Mouse (Mus musculus) liver, embryonic 14.5 days (tissue): ENCODE results near the gene Sec22a. TPM values are rescaled to one million over a fixed set of nuclear protein-coding genes. Genes with fewer than 3 reads are reported as not detected.

ENCODE experiments used
- ATAC-seq: fragments of 200-750 bp; cut with Nextera tagmentation; 2 replicates; pipeline ENCODE4 v1.8.0; 2017; ENCODE audit warnings: moderate number of reproducible peaks, mild to moderate bottlenecking, moderate library complexity; ENCODE audit not compliant: insufficient read depth
- DNase-seq, 3 experiments: peaks; one replicate each; pipeline ENCODE4 v3.0.0-alpha.2; 2012 to 2013; ENCODE audit warnings: low read depth in 3 of 3, low spot score in 3 of 3
- H3K27ac ChIP-seq: fragments of 300-500 bp; sonication (generic); 2 replicates; pipeline ENCODE4 v1.5.1; 2014; ENCODE audit warnings: moderate library complexity, mild to moderate bottlenecking, control low read depth, inconsistent platforms
- H3K27me3 ChIP-seq: fragments of 300-500 bp; sonication (generic); 2 replicates; pipeline ENCODE4 v1.6.1; 2014; ENCODE audit warnings: mild to moderate bottlenecking, low read length, moderate library complexity; ENCODE audit not compliant: control insufficient read depth, insufficient read depth
- H3K36me3 ChIP-seq: fragments of 300-500 bp; sonication (generic); replicated peaks from 2 replicates; pipeline ENCODE4 v1.6.1; 2014; ENCODE audit warnings: low read depth; ENCODE audit not compliant: control insufficient read depth, insufficient read depth
- H3K4me1 ChIP-seq, 2 experiments: fragments of 200-500 bp in 1 of 2; fragments of 300-500 bp in 1 of 2; sonication (generic) in 1 of 2; replicated peaks; 2 replicates each; pipeline ENCODE4 v1.6.1; 2012 to 2014; ENCODE audit warnings: antibody characterized with exemption in 1 of 2, inconsistent platforms in 1 of 2, low read length in 1 of 2; ENCODE audit not compliant: control insufficient read depth in 2 of 2, insufficient read depth in 2 of 2
- H3K4me2 ChIP-seq: fragments of 300-500 bp; sonication (generic); 2 replicates; pipeline ENCODE4 v1.6.1; 2014; ENCODE audit warnings: low read depth, mild to moderate bottlenecking, control low read depth, moderate library complexity
- H3K4me3 ChIP-seq, 2 experiments: fragments of 200-500 bp in 1 of 2; fragments of 300-500 bp in 1 of 2; sonication (generic) in 1 of 2; 2 replicates each; pipeline ENCODE4 v1.5.1; 2012 to 2014; ENCODE audit warnings: low read depth in 2 of 2, low read length in 2 of 2, mild to moderate bottlenecking in 2 of 2, control low read depth in 1 of 2, inconsistent platforms in 1 of 2, moderate library complexity in 1 of 2; ENCODE audit not compliant: insufficient read depth in 1 of 2
- H3K9ac ChIP-seq: fragments of 300-500 bp; sonication (generic); replicated peaks from 2 replicates; pipeline ENCODE4 v1.6.1; 2014; ENCODE audit warnings: mild to moderate bottlenecking, control low read depth, moderate library complexity
- H3K9me3 ChIP-seq: fragments of 300-500 bp; sonication (generic); 2 replicates; pipeline ENCODE4 v1.6.1; 2016; ENCODE audit warnings: low read length, mixed read lengths; ENCODE audit not compliant: control insufficient read depth
- CTCF ChIP-seq: IDR thresholded peaks from 2 replicates; pipeline ENCODE4 v1.5.1; 2016; ENCODE audit warnings: antibody characterized with exemption, low read depth, control low read depth
- EP300 ChIP-seq: IDR thresholded peaks from 2 replicates; pipeline ENCODE4 v1.6.1; 2016; ENCODE audit warnings: antibody characterized with exemption, low read depth
- WGBS: fragments of 180-500 bp; shearing (Covaris S2); extraction: QIAGEN DNeasy Blood & Tissue Kit; methylation state at CpG from one replicate; pipeline ENCODE4 v1.1.7; 2014; ENCODE audit not compliant: insufficient replicate concordance; 5-methylcytosine and 5-hydroxymethylcytosine counted together
- polyA plus RNA-seq, 2 experiments: library from polyadenylated mRNA; depleted of rRNA in 1 of 2; stranded (reverse) in 1 of 2; unstranded in 1 of 2; fragments of >200 nt; fragmentation: Nextera tagmentation in 1 of 2; extraction: Ambion mirVana in 1 of 2; gene quantifications; 2 replicates each; pipeline versions ENCODE4 v1.2.1 to v1.2.3; 2012 to 2014

The Sec22a gene
- polyA plus RNA-seq (2012; rRNA removed) (1.5 and 2.7 TPM in 2 replicates), polyA plus RNA-seq (2014; fragmentation: Nextera tagmentation; extraction: Ambion mirVana) (8.5 and 11.9 TPM in 2 replicates)

- Histone ChIP-seq H3K4me3 (peak within 1 kb of the TSS; percentile 75 to 89), H3K36me3 (no peaks in the 10 kb centered on the region), H3K4me2 (peak within 1 kb of the TSS; percentile 84), H3K4me1 (peaks cover 4 to 8% of the 10 kb centered on the region in 2 experiments; a peak in 3 of 4 replicates), H3K27me3 (no peaks in the 10 kb centered on the region), H3K9ac (peak within 1 kb of the TSS; percentile 79), H3K27ac (no peak within 1 kb of the TSS), H3K9me3 (no peaks in the 10 kb centered on the region)
- ATAC-seq (peak; percentile 99), DNase-seq (peak; percentile 84 to 89 (median 87))
- under 1% methylated on average over 67 of the region's 67 CpGs for WGBS
- TF ChIP-seq CTCF (no peak), EP300 (no peak)
Observed at GRCm38 (mm10) chr16:35363150-35364062, at the start of gene Sec22a. Gene Sec22a, minus strand, starts transcription at chr16:35363918.

GRCm38 (mm10) chr16:35406706-35407105, 43.0 kb upstream of the Sec22a start:
- H3K27ac ChIP-seq: no peak overlapping the region
- no peak overlapping the region for H3K4me3 ChIP-seq
- no peak overlapping the region for H3K4me2 ChIP-seq
- no peaks in the 10 kb centered on the region for H3K4me1 ChIP-seq
- ATAC-seq (no peak), DNase-seq (no peak)
- no peak overlapping the region for H3K9ac ChIP-seq
- H3K9me3 ChIP-seq: no peaks in the 10 kb centered on the region
- WGBS: 64% methylated on average over 4 of the region's 4 CpGs
- no peaks in the 10 kb centered on the region for H3K27me3 ChIP-seq
- TF ChIP-seq CTCF (no peak), EP300 (no peak)
- no peaks in the 10 kb centered on the region for H3K36me3 ChIP-seq

GRCm38 (mm10) chr16:35406166-35406565, 42.4 kb upstream of the Sec22a start:
- Histone ChIP-seq H3K4me1 (no peaks in the 10 kb centered on the region), H3K4me2 (no peak overlapping the region), H3K27me3 (no peaks in the 10 kb centered on the region), H3K4me3 (no peak overlapping the region), H3K9ac (no peak overlapping the region), H3K9me3 (no peaks in the 10 kb centered on the region), H3K36me3 (no peaks in the 10 kb centered on the region), H3K27ac (no peak overlapping the region)
- TF ChIP-seq EP300: no peak
- no peak for ATAC-seq
- WGBS: 56% methylated on average over 4 of the region's 4 CpGs
- no peak for DNase-seq

- TF ChIP-seq CTCF (no peak), EP300 (no peak)
- no peaks in the 10 kb centered on the region for H3K36me3 ChIP-seq
- no peak overlapping the region for H3K4me3 ChIP-seq
- H3K27ac ChIP-seq: no peak overlapping the region
- H3K27me3 ChIP-seq: no peaks in the 10 kb centered on the region
- H3K9me3 ChIP-seq: no peaks in the 10 kb centered on the region
- WGBS: 78% methylated on average over 14 of the region's 14 CpGs
- no peak for DNase-seq
- H3K9ac ChIP-seq: no peak overlapping the region
- ATAC-seq: no peak
- no peak overlapping the region for H3K4me2 ChIP-seq
- H3K4me1 ChIP-seq: no peaks in the 10 kb centered on the region
Observed at GRCm38 (mm10) chr16:35405348-35406080, 41.8 kb upstream of the Sec22a start.

GRCm38 (mm10) chr16:35404864-35405263, 41.1 kb upstream of the Sec22a start:
- WGBS: 53% methylated on average over 5 of the region's 5 CpGs
- Histone ChIP-seq H3K27ac (no peak overlapping the region), H3K9ac (no peak overlapping the region), H3K27me3 (no peaks in the 10 kb centered on the region), H3K4me1 (no peaks in the 10 kb centered on the region), H3K36me3 (no peaks in the 10 kb centered on the region), H3K9me3 (no peaks in the 10 kb centered on the region), H3K4me2 (no peak overlapping the region), H3K4me3 (no peak overlapping the region)
- DNase-seq: no peak
- TF ChIP-seq CTCF: no peak
- TF ChIP-seq EP300: no peak
- ATAC-seq: no peak
